Mouse (Mus musculus) CD4-positive helper T cell, adult 2 months (primary cell): ENCODE measurements around the gene Ier5.

Source experiments
- DNase-seq: peaks from one replicate; pipeline ENCODE4 v3.0.0-alpha.2; 2012; ENCODE audit warnings: low read depth, missing footprints, low spot score

Gene Ier5

DNA sequence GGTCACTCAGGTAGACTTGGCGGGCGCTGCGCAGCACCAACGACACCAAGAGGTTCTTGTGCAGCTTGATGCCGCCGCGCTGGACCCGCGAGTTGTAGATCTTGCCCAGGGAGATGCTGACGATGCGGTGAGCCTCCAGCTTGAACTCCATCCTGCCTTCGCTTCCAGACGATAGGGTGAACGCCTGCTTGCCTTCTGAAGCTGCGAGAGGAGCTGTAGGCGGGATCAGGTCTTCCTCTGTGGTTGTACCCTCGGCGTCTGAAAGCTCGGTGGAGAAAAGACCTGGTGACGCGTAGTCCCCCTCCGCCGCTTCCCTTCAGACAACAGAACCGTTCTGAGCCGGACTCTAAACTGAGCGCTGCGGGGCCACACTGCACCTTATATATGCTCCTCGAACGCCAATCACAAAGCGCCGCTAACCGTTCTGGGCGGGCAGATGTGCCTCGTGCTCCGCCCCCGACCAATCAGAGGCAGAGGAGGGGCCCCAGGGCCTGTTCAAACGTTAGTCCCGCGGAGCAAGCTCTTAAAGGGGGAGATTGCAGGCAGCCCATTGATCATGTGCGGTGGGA is at the start of gene Ier5:
Gene Ier5 (minus strand): TSS at position 357 of the 569 bp plus-strand sequence.
- peak; percentile 97 for DNase-seq

DNA sequence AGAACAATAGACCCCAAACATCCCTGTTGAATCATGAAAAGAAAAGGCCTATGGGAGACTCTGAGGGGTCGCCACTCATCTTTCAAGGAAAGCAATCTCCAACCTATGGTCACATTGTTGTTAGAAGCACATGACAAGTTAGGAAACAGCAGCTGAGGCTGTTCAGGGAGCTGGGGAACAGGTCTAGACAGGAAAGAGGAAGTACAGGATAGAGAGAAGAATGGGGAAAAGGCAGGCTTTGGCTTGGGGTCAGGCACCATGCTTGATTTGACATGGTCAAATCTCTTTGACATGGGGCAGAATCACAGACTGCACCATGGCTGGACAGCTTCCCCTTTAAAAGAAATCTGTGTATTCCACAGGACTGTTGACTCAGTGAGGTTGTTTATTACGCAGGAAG is 47.8 kb upstream of the Ier5 start:
- no peak for DNase-seq

DNA sequence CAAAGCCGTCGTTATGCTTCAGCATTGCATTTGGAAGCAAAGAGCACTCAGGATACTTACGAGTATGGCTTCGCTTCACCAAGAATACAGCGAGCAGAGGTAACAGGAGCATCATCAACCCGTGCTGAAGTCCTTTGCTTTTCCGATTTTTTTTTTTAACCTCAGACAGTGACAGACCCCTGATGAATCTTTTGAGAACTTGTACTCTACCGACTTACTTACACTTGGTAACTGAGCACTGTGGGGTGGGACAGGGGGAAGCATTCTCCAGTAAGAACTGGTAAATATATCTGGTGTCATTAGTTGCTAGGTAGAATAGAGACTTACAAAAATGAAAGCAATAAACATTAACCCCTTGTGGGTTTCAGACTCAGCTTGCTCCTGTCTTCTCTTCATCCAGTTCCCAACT is 47.1 kb upstream of the Ier5 start, which contains the start of gene Mr1:
Gene Mr1 (minus strand): TSS at position 243 of the 409 bp plus-strand sequence.
- peak; percentile 86 for DNase-seq

DNA sequence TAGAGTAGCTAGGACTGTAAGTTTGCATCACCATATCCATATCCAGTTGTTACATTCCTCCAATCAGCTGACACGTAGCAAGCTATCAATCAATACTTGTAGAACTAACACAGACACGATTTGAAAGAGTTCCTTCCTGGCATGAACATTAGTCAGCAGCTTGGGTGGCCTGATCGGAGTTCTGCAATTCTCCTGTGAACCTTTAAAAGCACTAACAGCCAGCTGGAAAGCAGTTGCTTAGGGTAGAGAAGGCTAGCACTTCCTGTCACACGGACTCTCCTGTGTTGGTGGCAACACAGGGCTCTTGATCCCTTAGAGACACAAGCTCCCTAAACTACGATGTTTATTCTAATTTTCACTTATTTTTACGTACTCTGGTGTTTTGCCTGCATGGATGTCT is 46.2 kb upstream of the Ier5 start:
- DNase-seq = peak; percentile 65

DNA sequence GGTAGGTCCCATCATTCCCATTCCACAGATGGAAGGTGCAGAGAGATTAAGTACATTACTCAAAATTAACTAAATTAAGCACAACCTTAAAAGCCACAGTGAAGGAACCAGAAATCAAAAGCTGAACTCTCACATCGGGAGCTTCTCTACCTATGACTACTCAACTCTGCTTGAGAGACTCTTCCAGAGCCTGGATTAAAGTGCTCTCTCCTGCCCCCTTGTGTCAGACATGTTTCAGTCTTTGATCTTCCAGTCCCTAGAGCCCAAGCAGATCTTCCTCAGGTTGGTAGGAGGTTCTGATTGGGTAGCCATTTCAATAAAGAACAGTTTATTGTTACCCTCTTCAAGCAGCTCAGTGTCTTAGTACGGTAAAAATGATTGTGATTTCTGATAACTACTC is 40.6 kb upstream of the Ier5 start:
- peak; percentile 87 for DNase-seq

DNA sequence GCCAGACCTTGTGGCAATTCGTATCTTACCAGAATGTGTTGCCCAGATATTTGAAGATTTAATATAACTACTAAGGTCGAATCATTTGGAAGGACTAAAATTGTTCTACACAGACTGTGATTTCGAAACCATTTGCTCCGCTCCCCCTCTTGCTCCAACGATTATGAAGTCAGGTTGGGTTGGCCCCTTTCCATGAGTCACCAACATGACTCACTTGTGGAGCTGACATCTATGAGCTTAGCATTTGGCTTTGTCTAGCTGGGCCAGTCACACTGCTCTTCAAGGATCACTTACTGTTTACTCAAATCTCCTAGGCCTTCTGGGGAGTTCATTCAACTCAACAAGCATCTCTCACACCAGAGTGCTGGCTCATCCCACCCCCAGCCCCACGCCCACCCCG is 39.4 kb upstream of the Ier5 start:
- peak; percentile 49 for DNase-seq

DNA sequence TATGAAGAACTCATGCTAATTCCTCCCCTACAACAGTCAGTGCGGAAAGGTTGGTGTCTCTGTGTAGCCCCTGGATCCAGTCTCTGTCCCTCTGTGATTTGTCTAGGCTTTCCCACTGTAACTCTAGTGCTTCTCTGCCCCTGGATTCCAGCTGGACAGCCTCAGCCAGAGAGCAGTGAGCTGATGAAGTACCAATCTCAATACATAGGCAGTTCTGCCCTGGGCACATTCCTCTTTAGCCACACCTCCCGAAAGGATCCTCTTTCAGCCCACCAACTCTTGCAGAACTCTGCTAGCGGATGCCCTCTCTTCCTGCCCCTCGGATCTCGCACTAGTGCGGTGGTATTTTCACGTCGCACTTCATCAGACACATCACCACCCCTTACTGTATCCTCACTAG is 35.4 kb upstream of the Ier5 start:
- DNase-seq = no peak

DNA sequence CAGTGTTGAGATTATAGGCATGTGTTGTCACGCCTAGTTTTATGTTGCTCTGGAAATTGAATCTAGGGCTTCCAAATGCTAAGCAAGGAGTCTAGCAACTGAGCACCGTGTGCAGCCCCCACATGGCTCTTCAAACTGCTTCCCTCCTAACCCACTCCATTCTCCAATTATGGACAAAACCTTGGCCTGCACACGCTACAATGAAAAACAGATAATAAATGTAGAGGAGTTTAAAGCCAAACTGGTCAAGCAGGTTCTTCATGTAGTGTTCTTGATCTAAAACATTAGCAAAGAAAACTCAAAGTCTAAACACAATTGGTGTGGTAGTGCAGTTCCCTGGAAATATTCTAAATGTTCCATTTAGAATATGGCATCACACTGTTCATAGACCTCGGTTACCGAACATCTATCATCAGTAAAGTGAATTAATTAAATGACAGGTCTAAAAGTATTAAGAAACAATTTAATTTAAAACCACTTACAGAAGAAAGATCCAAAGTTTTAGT is 28.0 kb upstream of the Ier5 start:
- DNase-seq = no peak

DNA sequence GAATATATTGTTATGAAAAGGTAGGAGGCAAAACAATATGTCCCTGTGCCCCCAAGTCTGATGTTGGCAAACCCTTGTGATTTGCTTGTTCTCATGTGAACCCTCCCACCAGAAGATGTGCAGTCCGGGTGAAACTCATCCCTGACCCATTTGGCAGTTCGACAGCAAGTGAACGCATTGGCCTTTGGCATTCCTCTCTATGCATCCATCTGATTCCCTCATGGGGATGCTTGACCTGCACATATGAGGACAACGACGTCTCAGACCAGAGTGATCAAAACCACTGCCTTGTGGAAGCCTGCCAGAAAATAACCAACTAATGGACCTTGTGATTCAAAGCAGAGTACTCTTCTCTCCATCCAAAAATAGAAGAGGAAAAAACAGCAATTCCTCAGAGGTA is 27.3 kb upstream of the Ier5 start:
- no peak for DNase-seq

DNA sequence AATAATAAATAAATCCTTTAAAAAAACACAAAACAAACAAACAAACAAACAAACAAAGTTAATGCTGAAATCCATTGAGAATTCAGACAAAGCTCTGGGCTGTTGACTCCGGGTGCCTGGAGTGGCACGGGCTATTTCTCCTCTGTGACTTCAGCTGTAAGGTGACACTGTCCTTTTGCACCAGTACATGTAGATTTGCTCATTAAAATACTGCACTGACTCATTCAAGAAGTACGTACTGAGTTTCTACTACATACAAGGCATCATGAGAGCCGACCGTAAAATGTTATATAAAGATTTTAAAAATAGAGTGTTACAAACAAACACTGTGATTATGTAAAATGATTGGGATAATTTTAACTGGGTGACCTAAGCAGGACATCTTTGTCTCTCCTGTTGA is 25.0 kb upstream of the Ier5 start:
- DNase-seq = no peak

DNA sequence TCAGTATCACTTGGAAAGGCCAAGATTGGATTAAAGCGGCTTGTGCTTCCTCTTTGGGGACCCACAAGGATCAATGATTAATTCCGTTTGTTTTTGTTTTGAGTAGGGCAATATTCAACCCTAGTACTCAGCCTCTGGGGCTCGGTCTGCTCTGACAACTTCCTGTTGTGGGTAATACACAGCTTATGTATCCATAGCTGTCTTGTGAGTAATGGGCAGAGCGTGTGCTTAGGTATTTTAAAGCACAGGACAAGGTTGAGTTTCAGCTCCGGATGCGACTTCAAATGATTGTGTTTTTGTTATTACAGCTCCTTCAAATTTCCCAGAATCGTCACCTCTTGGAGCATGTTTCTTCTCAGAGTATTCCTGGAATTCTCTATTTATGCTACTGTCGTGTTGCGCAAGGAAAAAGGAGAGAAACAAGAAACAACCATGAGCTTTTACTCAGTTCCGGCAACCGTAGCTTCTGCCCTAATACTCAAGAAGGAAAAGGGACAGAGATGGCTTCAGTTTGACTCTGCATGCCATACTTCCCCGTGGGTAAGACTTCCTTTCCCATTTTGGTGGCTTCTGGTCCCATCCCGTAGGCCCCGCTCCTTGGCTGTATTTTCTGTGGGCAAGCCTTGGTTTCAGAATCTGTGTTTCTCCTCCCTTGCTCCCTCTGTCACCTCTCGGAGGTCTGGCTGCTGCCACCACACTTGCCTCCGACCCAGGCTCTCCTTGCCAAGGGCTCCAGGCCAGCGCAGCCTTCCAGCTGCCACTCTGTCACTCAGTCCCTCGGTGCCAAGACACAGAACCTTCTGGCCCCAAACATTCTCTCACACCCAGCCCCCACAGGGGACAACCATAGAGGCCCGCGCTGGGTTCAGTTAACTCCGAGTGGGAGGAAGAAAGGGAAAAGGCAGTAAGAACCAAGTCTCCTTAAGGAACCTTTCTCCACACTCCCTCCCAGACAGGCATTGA is 22.8 kb upstream of the Ier5 start:
- peak; percentile 39 for DNase-seq

DNA sequence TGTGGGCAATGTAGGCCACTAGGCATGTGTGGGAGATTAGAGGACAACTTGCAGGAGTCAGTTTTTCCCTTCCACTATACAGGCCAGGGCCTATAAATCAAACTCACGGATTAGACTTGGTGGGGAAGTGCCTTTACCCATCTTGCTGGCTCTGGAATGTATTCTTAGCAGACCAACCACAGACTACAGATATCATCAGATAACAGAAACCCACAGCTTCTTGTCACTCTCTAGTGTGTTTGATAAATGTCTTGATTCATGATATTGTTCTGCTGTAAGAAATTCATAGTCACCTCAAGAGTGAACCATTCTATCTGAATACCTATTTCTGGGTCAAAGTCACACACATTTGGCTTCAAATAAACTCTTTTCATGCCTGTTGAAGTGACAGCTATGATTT is 20.3 kb upstream of the Ier5 start:
- DNase-seq = no peak

DNA sequence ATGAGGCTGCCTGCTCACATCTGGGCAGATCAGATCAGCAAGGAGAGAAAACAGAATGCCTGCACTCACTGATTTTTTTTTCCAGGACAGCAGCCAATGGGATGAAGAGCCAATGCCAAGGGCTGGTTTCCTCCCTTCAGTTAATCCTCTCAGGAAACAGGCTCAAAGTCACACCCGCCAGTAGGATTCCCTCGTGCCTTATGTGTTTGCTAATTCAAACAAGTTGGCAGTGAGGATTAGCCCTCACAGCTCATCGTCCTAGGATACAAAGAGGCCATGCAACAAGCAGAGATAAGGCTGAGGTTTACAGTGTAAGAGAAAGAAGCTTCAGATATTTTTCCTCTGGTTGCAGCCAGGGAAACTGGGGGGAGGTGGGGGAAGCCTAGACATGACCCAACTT is 14.5 kb upstream of the Ier5 start:
- DNase-seq = no peak

DNA sequence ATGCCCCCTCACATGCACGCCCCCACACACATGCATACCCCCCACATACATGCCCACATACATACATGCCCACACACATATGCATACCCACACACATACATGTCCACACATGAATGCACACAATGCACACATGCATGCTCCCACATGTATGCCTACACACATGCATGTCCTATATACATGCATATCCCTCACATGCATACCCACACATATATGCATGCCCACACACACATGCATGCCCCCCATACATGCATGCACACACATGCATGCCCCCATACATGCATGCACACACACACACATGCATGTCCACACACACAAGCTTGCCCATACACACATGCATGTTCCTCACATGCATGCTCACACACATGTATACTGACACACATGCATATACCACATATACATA is 13.4 kb upstream of the Ier5 start:
- DNase-seq = no peak

DNA sequence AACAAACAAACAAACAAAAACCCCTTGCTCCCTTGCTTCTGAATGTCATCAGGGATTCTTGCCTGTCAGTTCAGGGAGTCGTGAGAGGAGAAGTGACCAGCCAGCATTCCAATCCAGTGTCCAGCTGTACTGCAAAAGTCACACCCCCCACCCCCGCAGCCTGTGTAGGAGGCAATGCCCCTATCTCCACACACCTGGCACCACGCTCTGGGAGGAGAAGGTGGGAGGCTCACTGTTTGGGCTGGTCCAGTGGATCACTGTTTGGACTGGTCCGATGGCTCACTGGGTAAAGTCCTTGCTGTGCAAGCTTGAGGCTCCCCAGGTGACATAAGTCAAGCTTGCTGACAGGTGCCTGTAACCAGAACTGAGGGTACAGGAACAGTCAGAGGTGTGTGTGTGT is 12.7 kb upstream of the Ier5 start:
- DNase-seq = no peak

DNA sequence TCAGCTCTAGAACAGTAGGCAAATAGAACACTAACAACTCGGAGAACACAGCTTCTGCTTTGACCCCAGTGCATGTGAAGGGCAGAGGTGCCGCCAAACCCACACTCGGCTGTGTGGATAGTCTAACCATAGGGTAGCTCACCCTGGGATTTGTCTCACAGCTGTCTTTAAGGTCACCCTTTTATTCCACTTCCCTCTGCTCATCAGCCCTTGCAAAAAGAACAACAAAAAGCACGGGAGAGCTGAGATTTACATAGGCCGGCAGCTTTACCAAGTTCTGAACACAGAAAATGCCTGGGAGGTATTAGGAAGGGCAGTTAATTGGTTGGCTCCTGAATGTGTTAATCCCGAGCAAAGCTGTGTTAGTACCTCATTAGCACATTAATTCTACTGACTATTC is 12.1 kb upstream of the Ier5 start:
- no peak for DNase-seq

DNA sequence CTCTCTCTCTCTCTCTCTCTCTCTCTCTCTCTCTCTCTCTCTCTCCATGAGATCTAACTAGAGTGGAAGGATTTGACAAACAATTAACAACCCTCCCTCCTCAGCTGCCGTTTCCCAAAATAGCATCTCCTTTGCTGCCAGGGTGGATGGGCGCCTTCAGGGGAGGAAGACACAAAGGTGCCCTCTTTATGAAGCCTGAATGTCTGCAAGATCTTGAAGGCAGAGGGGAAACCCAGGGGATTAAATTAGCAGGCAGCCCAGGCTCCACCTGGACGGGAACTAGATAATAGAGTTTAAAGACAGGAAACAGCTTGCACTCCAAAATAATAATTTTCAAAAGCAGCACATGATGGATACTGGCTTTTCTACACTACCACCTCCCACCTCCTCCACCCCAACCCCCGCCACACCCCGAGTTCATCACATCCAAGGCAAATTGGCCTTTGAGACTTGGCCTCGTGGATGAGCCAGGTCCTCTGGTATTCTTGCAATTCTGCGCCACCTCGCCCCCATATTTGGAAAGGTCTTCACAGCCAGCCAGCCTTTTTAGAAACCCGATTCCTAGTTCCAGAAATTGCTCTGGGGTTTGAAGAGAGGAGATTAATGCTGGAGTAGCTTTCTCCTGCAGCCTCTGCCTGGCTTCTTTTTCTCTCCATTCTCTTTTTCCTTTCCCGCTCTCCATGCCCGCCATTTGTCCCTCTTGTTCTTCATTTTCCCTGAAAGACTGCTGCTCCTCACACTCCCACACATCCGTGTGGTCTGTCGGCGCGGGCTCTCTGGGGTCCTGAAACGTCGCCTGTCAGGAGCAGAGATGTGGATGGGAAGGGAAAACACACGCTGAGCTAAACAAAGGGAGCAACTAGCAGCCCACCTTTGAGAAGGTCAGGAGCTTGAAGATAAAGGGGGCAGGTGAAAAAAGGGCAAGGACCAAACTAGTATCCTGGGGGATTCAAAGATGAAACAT is 10.2 kb upstream of the Ier5 start:
- DNase-seq = no peak

DNA sequence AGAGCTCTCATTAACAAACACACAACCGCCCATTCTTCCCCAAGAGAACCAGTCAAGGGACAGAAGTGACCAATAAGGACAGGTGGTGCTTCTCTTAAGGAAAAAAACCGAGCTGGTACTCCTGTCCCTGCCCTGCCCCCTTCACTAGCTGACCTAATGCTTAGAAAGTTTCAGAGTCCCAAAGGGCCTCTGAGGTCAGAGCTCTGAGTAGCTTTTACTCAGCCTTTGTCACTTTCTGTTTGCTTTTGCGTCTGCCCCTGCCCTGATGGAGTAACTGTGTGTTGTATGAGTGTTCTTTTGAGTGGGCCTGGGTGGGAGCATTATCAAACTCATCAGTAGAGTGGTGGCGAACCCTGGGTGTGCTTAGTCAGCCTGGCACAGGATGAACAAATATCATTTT is 9.0 kb upstream of the Ier5 start:
- no peak for DNase-seq

DNA sequence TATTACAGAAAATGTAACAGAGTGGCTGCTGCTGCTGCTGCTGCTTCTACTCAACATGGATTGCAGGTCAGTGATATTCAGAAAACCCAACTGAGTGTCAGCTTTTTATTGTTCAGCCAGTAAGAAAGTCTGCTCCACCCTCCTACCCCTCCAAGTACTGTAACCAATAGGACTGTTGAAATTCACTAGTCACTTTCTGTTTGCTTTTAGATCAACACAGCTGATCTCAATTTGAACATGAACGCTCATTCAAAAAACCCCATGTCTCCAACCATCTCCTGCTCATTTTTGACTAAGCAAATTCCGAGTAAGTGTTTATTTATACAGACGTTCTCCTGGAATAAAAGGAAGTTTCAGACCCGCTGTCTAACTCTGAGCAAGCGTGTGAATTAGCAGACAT is 8.4 kb upstream of the Ier5 start:
- DNase-seq = no peak

DNA sequence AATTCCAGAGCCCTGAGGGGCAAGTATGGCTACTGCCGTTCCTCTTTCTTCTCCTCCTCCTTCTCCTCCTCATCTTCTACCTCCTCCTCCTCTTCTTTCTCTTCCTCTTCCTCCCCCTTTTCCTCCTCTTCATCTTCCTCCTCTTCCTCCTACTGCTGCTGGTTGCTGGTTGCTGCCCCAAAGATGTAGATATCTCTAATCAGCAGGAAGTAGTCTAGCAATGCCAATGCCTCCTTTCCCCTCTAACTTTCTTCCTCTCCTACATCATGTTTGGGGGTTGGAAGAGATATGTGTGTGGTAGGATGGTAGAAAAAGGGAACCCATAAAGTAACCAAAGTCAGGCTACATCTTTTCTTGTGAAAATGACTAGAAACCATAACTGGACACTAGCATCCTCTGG is 6.9 kb upstream of the Ier5 start:
- DNase-seq = no peak

DNA sequence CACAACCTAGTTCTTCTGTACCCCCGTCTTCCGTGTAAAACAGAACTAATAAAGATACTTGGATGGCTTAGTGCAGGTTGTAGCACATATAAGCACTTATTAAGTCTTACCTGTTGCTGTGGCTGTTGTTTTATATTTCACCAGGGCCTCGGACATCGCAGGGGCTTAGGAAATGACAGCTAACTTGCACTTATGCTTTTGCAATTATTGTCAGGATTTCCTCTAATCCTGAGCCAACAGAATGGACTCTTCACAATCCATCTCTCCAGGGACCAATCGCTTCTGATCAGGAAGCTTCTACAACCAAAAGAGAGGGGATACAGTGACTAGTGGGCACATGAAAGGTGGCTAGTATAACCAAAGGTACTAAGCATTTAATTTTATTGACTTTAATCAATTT is 4.6 kb upstream of the Ier5 start:
- DNase-seq = no peak

DNA sequence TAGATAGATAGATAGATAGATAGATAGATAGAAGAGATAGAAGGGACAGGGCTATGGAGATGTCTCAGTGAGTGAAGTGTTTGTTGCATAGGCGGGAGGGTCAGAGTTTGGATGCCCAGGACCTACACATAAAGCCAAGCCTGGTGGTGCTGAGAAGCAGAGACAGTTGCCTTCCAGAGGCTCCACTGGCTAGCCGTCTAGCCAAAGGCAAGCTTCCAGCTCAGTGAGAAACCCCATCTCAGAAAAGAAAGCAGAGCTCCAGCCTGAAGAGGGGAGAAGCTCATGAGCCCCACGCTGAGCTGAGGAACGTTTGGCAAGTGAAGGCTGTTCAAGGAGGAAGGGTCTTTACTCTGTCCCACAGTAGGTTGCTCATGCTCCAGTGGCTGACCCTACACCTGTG is 3.2 kb upstream of the Ier5 start:
- DNase-seq = no peak
